Mouse (Mus musculus): Measurements from ENCODE around the gene Kcnq1. TPM values are rescaled to one million over a fixed set of nuclear protein-coding genes. Genes with fewer than 3 reads are reported as not detected.

Gene Kcnq1
- polyA plus RNA-seq, 1 experiment from 2014 or later: 7.9 TPM

- H3K27ac ChIP-seq: 0 out of 2 replicates have a peak overlapping the region, but pooled peaks have one; percentile 59
- WGBS: 82% methylated on average over 10 of the region's 10 CpGs
- no peak for ATAC-seq
Measured at GRCm38 (mm10) chr7:143399756-143400155, 293.6 kb downstream of the Kcnq1 start.

GRCm38 (mm10) chr7:143400599-143400998 is 294.4 kb downstream of the Kcnq1 start:
- Histone ChIP-seq H3K27ac (peak overlapping the region; percentile 59), H3K27me3 (replicated peaks) (no peaks in the 10 kb centered on the region), H3K9ac (no peak overlapping the region), H3K4me1 (replicated peaks) (peaks cover 18% of the 10 kb centered on the region), H3K4me3 (replicated peaks) (no peak overlapping the region), H3K4me2 (replicated peaks) (no peak overlapping the region), H3K9me3 (no peaks in the 10 kb centered on the region), H3K36me3 (no peaks in the 10 kb centered on the region)
- 35% methylated on average over 6 of the region's 6 CpGs for WGBS
- ATAC-seq: peak; percentile 86

More at GRCm38 (mm10) chr7:143399756-143400155, 293.6 kb downstream of the Kcnq1 start:
- Histone ChIP-seq H3K4me2 (replicated peaks) (no peak overlapping the region), H3K9me3 (no peaks in the 10 kb centered on the region), H3K4me3 (replicated peaks) (no peak overlapping the region), H3K27me3 (replicated peaks) (no peaks in the 10 kb centered on the region), H3K9ac (no peak overlapping the region), H3K36me3 (no peaks in the 10 kb centered on the region), H3K4me1 (replicated peaks) (peaks cover 27% of the 10 kb centered on the region)

GRCm38 (mm10) chr7:143401429-143402016 is 295.4 kb downstream of the Kcnq1 start:
- H3K4me3 ChIP-seq (replicated peaks): no peak overlapping the region
- 55% methylated on average over 5 of the region's 5 CpGs for WGBS

DNA sequence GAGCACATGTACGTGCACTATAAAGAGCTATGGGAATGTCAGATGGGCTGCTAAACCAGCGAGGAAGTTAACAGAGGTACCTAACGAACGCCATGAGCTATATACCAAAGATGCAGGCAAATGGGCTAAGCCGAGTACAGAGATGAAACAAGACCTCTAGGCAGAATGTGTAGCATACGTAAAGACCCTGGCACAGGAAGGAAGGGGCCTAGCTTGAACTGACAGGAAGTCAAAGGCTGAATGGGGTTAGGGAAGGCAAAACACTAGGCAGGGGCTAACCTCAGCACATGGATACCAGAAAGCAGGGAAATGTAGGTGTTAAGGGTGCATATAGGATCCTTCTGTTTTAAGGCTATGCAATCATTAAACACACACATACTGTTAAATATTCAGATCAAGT is 298.1 kb downstream of the Kcnq1 start:
- 83% methylated on average over 6 of the region's 6 CpGs for WGBS

More at GRCm38 (mm10) chr7:143401429-143402016, 295.4 kb downstream of the Kcnq1 start:
- no peak for ATAC-seq
- Histone ChIP-seq H3K4me1 (replicated peaks) (peaks cover 12% of the 10 kb centered on the region), H3K36me3 (no peaks in the 10 kb centered on the region), H3K27ac (no peak overlapping the region), H3K9me3 (no peaks in the 10 kb centered on the region), H3K4me2 (replicated peaks) (no peak overlapping the region), H3K27me3 (replicated peaks) (no peaks in the 10 kb centered on the region), H3K9ac (no peak overlapping the region)

DNA sequence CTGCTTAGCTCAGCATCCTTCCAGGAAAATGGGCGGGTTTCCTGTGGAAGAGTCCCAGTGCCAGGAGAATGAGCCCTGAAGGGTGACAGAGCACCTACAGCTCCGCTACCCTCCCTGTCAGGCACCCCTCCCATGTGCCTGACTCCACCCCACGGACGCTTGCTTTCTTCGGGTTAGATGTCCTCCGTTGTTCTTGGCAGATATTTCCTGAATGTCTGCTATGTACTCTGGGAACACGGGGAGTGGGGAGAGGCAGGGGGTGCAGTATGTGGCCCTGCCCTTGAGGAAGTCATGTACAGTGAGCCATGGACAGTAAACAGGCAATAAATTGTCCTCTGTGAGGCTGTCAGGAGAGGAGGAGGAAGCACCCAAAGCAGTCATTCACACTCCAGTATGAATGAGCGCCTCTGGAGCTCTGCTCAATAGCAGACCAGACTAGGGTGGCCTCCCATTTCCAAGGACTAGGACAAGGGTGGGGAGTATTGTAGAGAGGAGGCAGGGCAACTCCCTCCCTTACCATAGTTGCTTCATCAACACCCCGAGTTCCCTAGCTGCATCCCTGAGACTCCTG is 301.9 kb downstream of the Kcnq1 start:
- peak overlapping the region; percentile 27 for H3K4me2 ChIP-seq (replicated peaks)
- no peaks in the 10 kb centered on the region for H3K36me3 ChIP-seq
- H3K9ac ChIP-seq: no peak overlapping the region
- H3K4me1 ChIP-seq (replicated peaks): peaks cover 29% of the 10 kb centered on the region
- peak; percentile 84 for ATAC-seq
- H3K4me3 ChIP-seq (replicated peaks): no peak overlapping the region
- 24% methylated on average over 9 of the region's 9 CpGs for WGBS
- H3K27ac ChIP-seq: peak overlapping the region; percentile 62
- no peaks in the 10 kb centered on the region for H3K27me3 ChIP-seq (replicated peaks)
- no peaks in the 10 kb centered on the region for H3K9me3 ChIP-seq

More for the DNA sequence above, 298.1 kb downstream of the Kcnq1 start:
- Histone ChIP-seq H3K27me3 (replicated peaks) (no peaks in the 10 kb centered on the region), H3K4me3 (replicated peaks) (no peak overlapping the region), H3K4me1 (replicated peaks) (peaks cover 36% of the 10 kb centered on the region), H3K9ac (no peak overlapping the region), H3K27ac (no peak overlapping the region), H3K36me3 (no peaks in the 10 kb centered on the region), H3K4me2 (replicated peaks) (no peak overlapping the region), H3K9me3 (no peaks in the 10 kb centered on the region)
- ATAC-seq: no peak

DNA sequence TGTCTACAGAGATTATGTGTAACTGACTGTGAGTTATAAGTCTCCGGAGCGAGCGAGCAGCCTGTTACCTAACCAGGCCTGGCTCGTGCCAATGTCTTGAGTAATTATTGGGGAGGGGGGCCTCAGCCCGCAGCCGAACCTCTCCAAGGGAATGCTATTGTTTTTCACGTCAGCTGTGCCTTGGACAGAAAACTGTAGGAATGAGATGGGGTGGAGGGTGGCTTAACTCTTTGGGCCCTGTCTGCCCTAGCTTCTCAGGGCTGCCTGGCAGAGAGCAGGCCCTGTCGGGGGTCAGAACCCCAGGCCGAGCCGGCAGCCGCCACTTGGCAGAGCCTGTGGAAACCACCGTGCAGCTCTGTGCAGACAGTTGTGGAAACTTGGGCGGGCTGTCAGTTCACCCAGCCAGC is 302.5 kb downstream of the Kcnq1 start:
- 31% methylated on average over 13 of the region's 13 CpGs for WGBS
- peaks cover 29% of the 10 kb centered on the region for H3K4me1 ChIP-seq (replicated peaks)
- peak; percentile 71 for ATAC-seq
- H3K27me3 ChIP-seq (replicated peaks): no peaks in the 10 kb centered on the region
- peak overlapping the region; percentile 62; the same call in 1 of the 2 replicates for H3K27ac ChIP-seq
- H3K4me2 ChIP-seq (replicated peaks): peak overlapping the region; percentile 27
- H3K36me3 ChIP-seq: no peaks in the 10 kb centered on the region
- no peak overlapping the region for H3K4me3 ChIP-seq (replicated peaks)
- no peaks in the 10 kb centered on the region for H3K9me3 ChIP-seq
- H3K9ac ChIP-seq: no peak overlapping the region

- ATAC-seq: no peak
- WGBS: 68% methylated on average over 6 of the region's 6 CpGs
- no peaks in the 10 kb centered on the region for H3K9me3 ChIP-seq
Measured at GRCm38 (mm10) chr7:143412606-143413005, 306.4 kb downstream of the Kcnq1 start.

DNA sequence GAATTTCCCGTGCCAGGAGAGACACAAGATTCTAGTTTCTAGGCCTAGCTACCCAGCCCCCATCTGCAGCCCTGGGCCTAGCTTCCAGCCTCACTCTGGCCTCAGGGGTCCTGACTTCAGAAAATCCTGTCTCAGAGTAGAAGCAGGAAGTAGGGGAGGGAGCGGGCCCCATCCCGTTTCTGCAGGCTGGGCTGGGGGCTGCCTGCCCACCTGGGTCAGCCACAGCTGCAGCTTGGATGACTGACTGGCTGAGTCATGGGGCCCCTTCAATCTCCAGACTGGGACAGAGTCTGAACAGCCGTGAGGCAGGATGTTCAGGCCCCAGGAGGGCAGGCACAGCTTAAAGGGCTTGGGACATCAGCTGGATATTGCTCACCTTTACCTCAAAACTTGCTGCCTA is 308.9 kb downstream of the Kcnq1 start:
- Histone ChIP-seq H3K36me3 (no peaks in the 10 kb centered on the region), H3K27ac (no peak overlapping the region), H3K9ac (no peak overlapping the region), H3K4me1 (replicated peaks) (peaks cover 32% of the 10 kb centered on the region), H3K4me2 (replicated peaks) (no peak overlapping the region), H3K27me3 (replicated peaks) (no peaks in the 10 kb centered on the region), H3K9me3 (no peaks in the 10 kb centered on the region), H3K4me3 (replicated peaks) (no peak overlapping the region)
- ATAC-seq: 0 out of 2 replicates have a peak, but pooled peaks have one; percentile 22
- 30% methylated on average over 4 of the region's 4 CpGs for WGBS

More at GRCm38 (mm10) chr7:143412606-143413005, 306.4 kb downstream of the Kcnq1 start:
- no peaks in the 10 kb centered on the region for H3K27me3 ChIP-seq (replicated peaks)
- no peak overlapping the region for H3K9ac ChIP-seq
- H3K4me1 ChIP-seq (replicated peaks): peaks cover 38% of the 10 kb centered on the region
- H3K4me3 ChIP-seq (replicated peaks): no peak overlapping the region
- no peaks in the 10 kb centered on the region for H3K36me3 ChIP-seq
- H3K4me2 ChIP-seq (replicated peaks): no peak overlapping the region
- no peak overlapping the region for H3K27ac ChIP-seq

GRCm38 (mm10) chr7:143416406-143416805 is 310.2 kb downstream of the Kcnq1 start:
- no peak overlapping the region for H3K4me3 ChIP-seq (replicated peaks)
- no peaks in the 10 kb centered on the region for H3K27me3 ChIP-seq (replicated peaks)
- ATAC-seq: no peak
- whole genome bisulfite sequencing: 78% methylated on average over 12 of the region's 12 CpGs
- H3K36me3 ChIP-seq: no peaks in the 10 kb centered on the region
- peaks cover 32% of the 10 kb centered on the region for H3K4me1 ChIP-seq (replicated peaks)
- no peak overlapping the region for H3K4me2 ChIP-seq (replicated peaks)
- no peaks in the 10 kb centered on the region for H3K9me3 ChIP-seq
- no peak overlapping the region for H3K9ac ChIP-seq
- H3K27ac ChIP-seq: no peak overlapping the region

DNA sequence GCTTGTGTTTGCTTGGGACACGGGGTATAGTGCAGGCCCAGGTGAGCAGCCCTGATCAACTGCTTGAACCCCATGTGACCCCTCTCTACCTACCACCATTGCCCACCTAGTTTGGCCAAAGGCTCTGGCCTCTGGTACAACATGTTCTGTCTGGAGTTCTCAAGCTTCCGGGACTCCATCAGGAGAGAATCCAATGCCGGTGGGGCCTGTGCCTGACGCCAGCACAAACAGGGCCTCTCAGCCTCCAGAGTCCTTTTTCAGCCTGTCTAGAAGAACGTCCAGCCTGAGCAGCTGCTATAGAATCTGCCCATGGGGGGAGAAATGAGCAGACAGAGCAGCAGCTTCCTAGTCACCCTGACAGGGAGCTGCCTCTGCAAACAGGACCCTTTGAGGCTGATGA is 311.7 kb downstream of the Kcnq1 start:
- 46% methylated on average over 5 of the region's 5 CpGs for WGBS

DNA sequence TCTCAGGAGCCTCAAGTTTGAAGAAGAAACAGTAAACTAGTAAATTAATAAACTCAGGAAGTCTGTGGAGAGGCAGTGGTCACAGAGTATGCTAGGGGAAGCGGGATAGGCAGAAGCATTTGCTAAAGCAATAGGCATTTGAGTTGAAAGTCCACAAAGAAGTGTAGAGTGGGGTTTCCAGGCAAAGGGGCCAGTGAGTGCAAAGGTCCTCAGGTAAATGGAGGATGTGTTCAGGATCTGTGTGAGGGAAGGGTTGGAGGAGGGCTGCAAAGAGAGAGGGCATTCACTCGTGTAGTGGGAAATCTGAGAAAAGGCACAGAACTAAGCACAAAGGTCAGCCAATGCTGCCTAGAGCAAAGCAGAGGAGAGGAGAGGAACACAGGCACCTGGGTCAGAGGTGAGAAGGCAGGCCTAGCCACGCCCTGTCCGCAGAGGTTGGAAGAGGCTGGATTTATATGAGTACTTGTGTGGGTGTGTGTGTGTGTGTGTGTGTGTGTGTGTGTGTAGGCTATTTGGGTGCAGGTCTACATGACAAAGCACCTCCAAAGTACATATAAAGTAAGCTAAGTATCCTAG is 313.5 kb downstream of the Kcnq1 start:
- peak overlapping the region; percentile 56; the same call in 1 of the 2 replicates for H3K27ac ChIP-seq
- no peaks in the 10 kb centered on the region for H3K27me3 ChIP-seq (replicated peaks)
- WGBS: 66% methylated on average over 4 of the region's 4 CpGs

More for the DNA sequence above, 311.7 kb downstream of the Kcnq1 start:
- Histone ChIP-seq H3K4me2 (replicated peaks) (no peak overlapping the region), H3K4me3 (replicated peaks) (no peak overlapping the region), H3K27me3 (replicated peaks) (no peaks in the 10 kb centered on the region), H3K9ac (no peak overlapping the region), H3K9me3 (no peaks in the 10 kb centered on the region), H3K4me1 (replicated peaks) (peaks cover 32% of the 10 kb centered on the region), H3K27ac (peak overlapping the region; percentile 60), H3K36me3 (no peaks in the 10 kb centered on the region)
- peak; percentile 24; the same call in 1 of the 2 replicates for ATAC-seq

GRCm38 (mm10) chr7:143428142-143428813 is 322.1 kb downstream of the Kcnq1 start:
- H3K4me3 ChIP-seq (replicated peaks): no peak overlapping the region
- H3K4me1 ChIP-seq (replicated peaks): 0 out of 2 replicates have a peak, but pooled peaks cover 12% of the 10 kb centered on the region
- ATAC-seq: peak; percentile 45; the same call in 1 of the 2 replicates
- no peak overlapping the region for H3K27ac ChIP-seq
- H3K9me3 ChIP-seq: no peaks in the 10 kb centered on the region
- H3K27me3 ChIP-seq (replicated peaks): no peaks in the 10 kb centered on the region
- H3K9ac ChIP-seq: no peak overlapping the region
- H3K4me2 ChIP-seq (replicated peaks): no peak overlapping the region
- no peaks in the 10 kb centered on the region for H3K36me3 ChIP-seq
- 63% methylated on average over 23 of the region's 23 CpGs for WGBS

More for the DNA sequence above, 313.5 kb downstream of the Kcnq1 start:
- Histone ChIP-seq H3K36me3 (no peaks in the 10 kb centered on the region), H3K4me1 (replicated peaks) (peaks cover 32% of the 10 kb centered on the region), H3K9ac (no peak overlapping the region), H3K4me2 (replicated peaks) (no peak overlapping the region), H3K4me3 (replicated peaks) (no peak overlapping the region), H3K9me3 (no peaks in the 10 kb centered on the region)
- ATAC-seq: peak; percentile 79
